Mouse (Mus musculus): ENCODE results near the gene Jhy. TPM values are rescaled to one million over a fixed set of nuclear protein-coding genes. Genes with fewer than 3 reads are reported as not detected.

The Jhy gene
- total RNA-seq (2021): under 1 TPM; 0.61 to 0.68 TPM
- long read RNA-seq, experiment 1: 0 reads
- long read RNA-seq, experiment 2, partial matches to known transcripts: 0 of 1 reads
- long read RNA-seq, experiment 2, other reads (novel, unspliced or antisense): 0 of 1 reads

GRCm38 (mm10) chr9:40963586-40964417, at the start of gene Jhy:
Gene Jhy (minus strand): TSS chr9:40964118.
- no peak for DNase-seq (ENCODE audit: extremely low spot score in 1 of 2, low spot score in 2 of 2)
- no peak within 1 kb of the TSS for H3K27ac ChIP-seq
- H3K4me3 ChIP-seq: peak within 1 kb of the TSS; percentile 45
- intact Hi-C loops (cut with DNase I): no loop called here
- TF ChIP-seq CTCF (IDR thresholded peaks at IDR 0.05): no peak

GRCm38 (mm10) chr9:41012456-41012855, 48.5 kb upstream of the Jhy start:
- no peak for DNase-seq (ENCODE audit: extremely low spot score in 1 of 2, low spot score in 2 of 2)
- no peak overlapping the region for H3K4me3 ChIP-seq
- peak overlapping the region; percentile 41 for H3K27ac ChIP-seq
- intact Hi-C loops (cut with DNase I): no loop called here
- TF ChIP-seq CTCF (IDR thresholded peaks at IDR 0.05): no peak

- intact Hi-C loops (cut with DNase I): no loop called here
- peak in 1 of 2 experiments; percentile 26 for DNase-seq (ENCODE audit: extremely low spot score in 1 of 2, low spot score in 2 of 2)
- Histone ChIP-seq H3K4me3 (no peak overlapping the region), H3K27ac (peak overlapping the region; percentile 41; the same call in 1 of the 2 replicates)
- no peak for TF ChIP-seq CTCF (IDR thresholded peaks at IDR 0.05)
These were observed 47.9 kb upstream of the Jhy start for GRCm38 (mm10) chr9:41011512-41012436.

- intact Hi-C loops (cut with DNase I): no loop called here
- no peak overlapping the region for H3K4me3 ChIP-seq
- no peak for DNase-seq (ENCODE audit: extremely low spot score in 1 of 2, low spot score in 2 of 2)
- H3K27ac ChIP-seq: no peak overlapping the region
- no peak for TF ChIP-seq CTCF (IDR thresholded peaks at IDR 0.05)
These were observed 43.9 kb upstream of the Jhy start for GRCm38 (mm10) chr9:41007785-41008184.

- Histone ChIP-seq H3K4me3 (no peak within 1 kb of the TSS), H3K27ac (no peak within 1 kb of the TSS)
- no peak for TF ChIP-seq CTCF (IDR thresholded peaks at IDR 0.05)
- intact Hi-C loops (cut with DNase I): no loop called here
- no peak for DNase-seq (ENCODE audit: extremely low spot score in 1 of 2, low spot score in 2 of 2)
These were observed 40.5 kb upstream of the Jhy start, which contains the start of gene Crtam for GRCm38 (mm10) chr9:41004415-41004814. Gene Crtam (minus strand): TSS chr9:41004628.

- DNase-seq (ENCODE audit: extremely low spot score in 1 of 2, low spot score in 2 of 2): no peak
- intact Hi-C loops (cut with DNase I): no loop called here
- no peak for TF ChIP-seq CTCF (IDR thresholded peaks at IDR 0.05)
- H3K4me3 ChIP-seq: no peak overlapping the region
- H3K27ac ChIP-seq: no peak overlapping the region
These were observed 33.3 kb upstream of the Jhy start for GRCm38 (mm10) chr9:40997116-40997779.

- TF ChIP-seq CTCF (IDR thresholded peaks at IDR 0.05): no peak
- intact Hi-C loops (cut with DNase I): no loop called here
- DNase-seq (ENCODE audit: extremely low spot score in 1 of 2, low spot score in 2 of 2): no peak
These were observed 30.2 kb upstream of the Jhy start for GRCm38 (mm10) chr9:40994075-40994474.

GRCm38 (mm10) chr9:40991511-40991910, 27.6 kb upstream of the Jhy start:
- TF ChIP-seq CTCF (IDR thresholded peaks at IDR 0.05): no peak
- Histone ChIP-seq H3K27ac (no peak overlapping the region), H3K4me3 (no peak overlapping the region)
- intact Hi-C loops (cut with DNase I): loop anchor here (2.0 kb wide), 1 partner anchor 37 kb away; no protein-coding TSS in a partner anchor
- DNase-seq (ENCODE audit: extremely low spot score in 1 of 2, low spot score in 2 of 2): no peak

More at GRCm38 (mm10) chr9:40994075-40994474, 30.2 kb upstream of the Jhy start:
- no peak overlapping the region for H3K4me3 ChIP-seq
- no peak overlapping the region for H3K27ac ChIP-seq

- TF ChIP-seq CTCF (IDR thresholded peaks at IDR 0.05): peak; percentile 77
- no peak overlapping the region for H3K4me3 ChIP-seq
- DNase-seq (ENCODE audit: extremely low spot score in 1 of 2, low spot score in 2 of 2): peak; percentile 52 to 64
- intact Hi-C loops (cut with DNase I): loop anchor here (1.0 to 2.0 kb wide), 3 partner anchors 39 to 201 kb away; no protein-coding TSS in a partner anchor
- H3K27ac ChIP-seq: no peak overlapping the region
These were observed 26.1 kb upstream of the Jhy start for GRCm38 (mm10) chr9:40989940-40990588.

- H3K27ac ChIP-seq: no peak overlapping the region
- DNase-seq (ENCODE audit: extremely low spot score in 1 of 2, low spot score in 2 of 2): no peak
- intact Hi-C loops (cut with DNase I): no loop called here
- TF ChIP-seq CTCF (IDR thresholded peaks at IDR 0.05): no peak
- H3K4me3 ChIP-seq: no peak overlapping the region
These were observed 20.4 kb upstream of the Jhy start for GRCm38 (mm10) chr9:40984313-40984712.

GRCm38 (mm10) chr9:40983758-40984157, 19.8 kb upstream of the Jhy start:
- intact Hi-C loops (cut with DNase I): no loop called here

More at GRCm38 (mm10) chr9:40983758-40984157, 19.8 kb upstream of the Jhy start:
- Histone ChIP-seq H3K27ac (no peak overlapping the region), H3K4me3 (no peak overlapping the region)
- DNase-seq (ENCODE audit: extremely low spot score in 1 of 2, low spot score in 2 of 2): no peak
- no peak for TF ChIP-seq CTCF (IDR thresholded peaks at IDR 0.05)
